Mouse (Mus musculus) kidney, adult 2 months (tissue): Measurements from ENCODE around the gene Pnma5.

ENCODE experiments used
- CTCF ChIP-seq: fragments of 200-500 bp; conservative IDR thresholded peaks from 2 replicates; pipeline ENCODE4 v1.5.1; 2011; ENCODE audit warnings: low read depth, mild to moderate bottlenecking, control low read depth, low read length, moderate library complexity, mixed read lengths; ENCODE audit not compliant: insufficient read depth, insufficient read length
- POLR2A ChIP-seq: fragments of 200-500 bp; IDR thresholded peaks from one replicate; pipeline ENCODE4 v1.6.1; 2011; ENCODE audit warnings: low read depth, low read length, control low read depth

- TF ChIP-seq CTCF (no peak), POLR2A (no peak)
Measured at GRCm38 (mm10) chrX:73062323-73062722, 25.4 kb upstream of the Pnma5 start.
